Mouse (Mus musculus): ENCODE results near the gene Psma6.

GRCm38 (mm10) chr12:55365083-55365482, 18.9 kb upstream of the Psma6 start:
- TF ChIP-seq GATA1 (IDR thresholded peaks at IDR 0.05; ENCODE audit: low read length), result no peak
- no peak for TF ChIP-seq TAL1 (IDR thresholded peaks at IDR 0.05; ENCODE audit: low read length)
